Mouse (Mus musculus): Measurements from ENCODE around the gene Pdzd9.

Gene Pdzd9

GRCm38 (mm10) chr7:120635821-120636220 lies 34.3 kb downstream of the Pdzd9 start:
- no peak for DNase-seq (ENCODE audit: low read depth in 1 of 2, low spot score in 2 of 2)

GRCm38 (mm10) chr7:120635362-120635781 lies 34.8 kb downstream of the Pdzd9 start:
- DNase-seq (ENCODE audit: low read depth in 1 of 2, low spot score in 2 of 2): no peak

- DNase-seq (ENCODE audit: low read depth in 1 of 2, low spot score in 2 of 2): peak; percentile 57 to 72
These were observed 35.3 kb downstream of the Pdzd9 start, which contains the start of gene Uqcrc2 for GRCm38 (mm10) chr7:120634711-120635361. Gene Uqcrc2, plus strand, starts transcription at chr7:120635176.

- no peak for DNase-seq (ENCODE audit: low read depth in 1 of 2, low spot score in 2 of 2)
These were observed 35.8 kb downstream of the Pdzd9 start for GRCm38 (mm10) chr7:120634301-120634700.

GRCm38 (mm10) chr7:120632518-120632917 lies 37.6 kb downstream of the Pdzd9 start:
- no peak for DNase-seq (ENCODE audit: low read depth in 1 of 2, low spot score in 2 of 2)

- no peak for DNase-seq (ENCODE audit: low read depth in 1 of 2, low spot score in 2 of 2)
These were observed 49.3 kb downstream of the Pdzd9 start for GRCm38 (mm10) chr7:120620841-120621240.

- DNase-seq (ENCODE audit: low read depth in 1 of 2, low spot score in 2 of 2): no peak
These were observed 49.9 kb downstream of the Pdzd9 start for GRCm38 (mm10) chr7:120620075-120620771.
